Mouse (Mus musculus) stomach, postnatal 0 days (tissue): Measurements from ENCODE around the gene Ntng2.

Source experiments
- CTCF ChIP-seq: IDR thresholded peaks from 2 replicates; pipeline ENCODE4 v1.5.1; 2016; ENCODE audit warnings: antibody characterized with exemption, low read depth, mild to moderate bottlenecking, moderate library complexity
- EP300 ChIP-seq: optimal IDR thresholded peaks from 2 replicates; pipeline ENCODE3; 2016; ENCODE audit warnings: antibody characterized with exemption

GRCm38 (mm10) chr2:29222302-29222701, 30.5 kb downstream of the Ntng2 start:
- TF ChIP-seq CTCF (no peak), EP300 (no peak)
